ENCODE assay signal across 8 mouse cellular contexts in genomic region chr10:44292205-44292604, GRCm38 (mm10). TPM values are rescaled to one million over a fixed set of nuclear protein-coding genes. Genes with fewer than 3 reads are reported as not detected.
DNase-seq lines count a peak whose midpoint lies in the region; TF ChIP-seq lines count a peak whose summit lies in the region.

No protein-coding gene starts in this region.

- peak; percentile 86 for TF ChIP-seq CTCF in heart, adult 2 months (IDR thresholded peaks at IDR 0.05)

- H3K79me2 ChIP-seq in heart, adult 2 months (replicated peaks; ENCODE audit: control insufficient read depth, insufficient read depth, low read length) = no peaks in the 10 kb centered on the region

- no peaks in the 10 kb centered on the region for H3K9me3 ChIP-seq in heart, embryonic 10.5 days

- H3K27ac ChIP-seq in heart, adult 2 months = no peak overlapping the region
- no peak overlapping the region for H3K27ac ChIP-seq in heart, embryonic 10.5 days

- no peaks in the 10 kb centered on the region for H3K4me1 ChIP-seq in heart, adult 2 months (ENCODE audit: control insufficient read depth, insufficient read depth, low read length)
- no peaks in the 10 kb centered on the region for H3K4me1 ChIP-seq in heart, embryonic 10.5 days

- 36% methylated on average over 3 of the region's 3 CpGs for WGBS in heart, adult 2 months
- WGBS in heart, embryonic 10.5 days = 64% methylated on average over 3 of the region's 3 CpGs

- no peaks in the 10 kb centered on the region for H3K27me3 ChIP-seq in heart, adult 2 months (ENCODE audit: control insufficient read depth, insufficient read depth, low read length)
- H3K27me3 ChIP-seq in heart, embryonic 10.5 days (ENCODE audit: insufficient read depth, poor library complexity, severe bottlenecking) = no peaks in the 10 kb centered on the region

- intact Hi-C loops in heart, adult 2 months (cut with DNase I) = loop anchor here (1.0 to 10.0 kb wide), 5 partner anchors 163 to 1083 kb away; no protein-coding TSS in a partner anchor

- no peak overlapping the region for H3K4me3 ChIP-seq in heart, adult 2 months
- no peak overlapping the region for H3K4me3 ChIP-seq in heart, embryonic 10.5 days

- no peaks in the 10 kb centered on the region for H3K36me3 ChIP-seq in heart, adult 2 months (ENCODE audit: control insufficient read depth, insufficient read depth, low read length)
- peaks cover 41% of the 10 kb centered on the region for H3K36me3 ChIP-seq in heart, embryonic 10.5 days

- TF ChIP-seq EP300 in heart, adult 2 months (IDR thresholded peaks at IDR 0.05; ENCODE audit: insufficient read depth, low read depth, low read length) = no peak

- no peak overlapping the region for H3K9ac ChIP-seq in heart, adult 2 months (ENCODE audit: low read depth, low read length)

- no peak for TF ChIP-seq POLR2A in heart, adult 2 months (IDR thresholded peaks at IDR 0.05; ENCODE audit: insufficient read depth, low read depth, low read length)

- no peak for DNase-seq in heart, adult 2 months
- no peak for DNase-seq in heart, embryonic 10.5 days (ENCODE audit: low spot score)
- DNase-seq in ovary, postnatal 14 days (ENCODE audit: low spot score) = peak; percentile 28
- no peak for DNase-seq in ovary, postnatal 10 days (ENCODE audit: low spot score)
- peak; percentile 57 for DNase-seq in brain, adult 2 months (ENCODE audit: low read depth, low spot score)
- DNase-seq in kidney, postnatal 36 days = peak; percentile 38 to 49
- DNase-seq in testis, postnatal 14 days (ENCODE audit: low spot score) = no peak
- no peak for DNase-seq in frontal cortex, postnatal 25 days (ENCODE audit: low spot score in 2 of 2)

RNA-seq across cellular contexts. Expression of gene Atg5, which starts 24.0 kb away (rescaled TPM):
- total RNA-seq in heart, adult 2 months (2021) = 10 to 100 TPM; 15.2 to 15.4 TPM
- polyA plus RNA-seq in heart, adult 2 months (2012; rRNA removed) = 6.5 and 10.7 TPM in 2 replicates
- polyA plus RNA-seq in heart, embryonic 10.5 days (2016; fragmentation: Nextera tagmentation; extraction: Ambion mirVana) = 29.8 and 38.4 TPM in 2 replicates

Comparison
In these comparisons a context has a peak if more than half of its experiments do, and no peak if none do; other contexts are left out.
1. DNase-seq: peak in ovary, postnatal 14 days (single experiment), brain, adult 2 months (single experiment) and kidney, postnatal 36 days (2 of 2); none in heart, adult 2 months (0 of 2), heart, embryonic 10.5 days (single experiment), ovary, postnatal 10 days (single experiment), testis, postnatal 14 days (single experiment) and frontal cortex, postnatal 25 days (0 of 2).